Mouse (Mus musculus): ENCODE results near the gene Pycr2. TPM values are rescaled to one million over a fixed set of nuclear protein-coding genes. Genes with fewer than 3 reads are reported as not detected.
A peak's percentile ranks its signal among the peaks of the same experiment; 100 is the strongest.
"Not testable (repeated sequence)": the region's sequence is repeated elsewhere in the genome, so short reads cannot be mapped to it uniquely, and the experiment has no call there.

Gene Pycr2
- polyA plus RNA-seq, 1 experiment from 2014 or later = 56.5 TPM

DNA sequence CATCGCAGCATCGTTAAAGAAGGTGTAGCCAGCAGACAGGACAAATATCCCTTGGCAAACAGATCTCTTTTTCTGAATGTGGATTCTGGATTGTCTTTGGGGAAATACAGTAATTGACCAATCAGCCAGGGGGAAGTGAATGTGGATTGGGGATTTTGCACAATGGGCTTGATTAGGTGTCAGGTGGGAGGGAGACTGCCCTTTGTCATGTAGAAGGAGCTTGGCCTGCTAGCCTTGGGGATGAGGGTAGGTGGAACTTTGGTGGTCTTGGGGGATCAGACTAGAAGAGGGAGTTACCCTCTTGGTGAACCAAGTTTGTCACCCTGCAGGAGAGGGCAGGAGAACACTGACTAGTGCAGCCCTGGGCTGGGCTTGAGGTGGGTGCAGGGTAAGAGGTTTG, 20.6 kb downstream of the Pycr2 start:
- H3K4me1 ChIP-seq = no peaks in the 10 kb centered on the region
- WGBS = 60% methylated on average over 2 of the region's 2 CpGs
- no peak for ATAC-seq (ENCODE audit: extremely low read depth, insufficient number of reproducible peaks, low FRiP score, low TSS enrichment)
- no peak overlapping the region for H3K9ac ChIP-seq
- no peak overlapping the region for H3K27ac ChIP-seq (replicated peaks)
- H3K9me3 ChIP-seq = no peaks in the 10 kb centered on the region
- H3K36me3 ChIP-seq = no peaks in the 10 kb centered on the region
- H3K4me2 ChIP-seq = no peak overlapping the region
- H3K27me3 ChIP-seq (replicated peaks) = no peaks in the 10 kb centered on the region
- no peak overlapping the region for H3K4me3 ChIP-seq

DNA sequence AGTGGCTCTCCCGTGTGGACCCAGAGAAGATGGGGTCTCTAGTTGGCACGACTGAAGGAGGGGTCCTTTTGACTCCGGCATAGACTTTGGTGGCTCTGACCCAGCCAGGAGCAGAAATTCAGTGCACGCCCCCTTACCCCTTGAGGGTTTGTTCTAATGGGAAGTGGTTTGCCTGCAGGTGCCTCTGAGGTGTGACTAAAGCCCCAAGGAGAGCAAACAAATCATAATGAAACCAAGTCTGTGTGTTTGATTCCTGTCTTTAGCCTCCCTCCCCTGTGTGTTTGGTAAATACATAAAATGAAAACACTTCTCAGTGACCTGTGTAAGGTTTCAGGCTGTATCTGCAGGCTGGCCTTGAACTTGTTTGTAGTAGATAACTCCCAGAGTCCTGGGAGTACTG, 22.2 kb downstream of the Pycr2 start:
- no peak for ATAC-seq (ENCODE audit: extremely low read depth, insufficient number of reproducible peaks, low FRiP score, low TSS enrichment)
- Histone ChIP-seq H3K4me1 (no peaks in the 10 kb centered on the region), H3K9ac (no peak overlapping the region), H3K27ac (replicated peaks) (no peak overlapping the region), H3K4me2 (no peak overlapping the region), H3K36me3 (no peaks in the 10 kb centered on the region), H3K27me3 (replicated peaks) (peaks cover 3% of the 10 kb centered on the region; the same call in 1 of the 2 replicates), H3K9me3 (no peaks in the 10 kb centered on the region), H3K4me3 (no peak overlapping the region)
- WGBS = 58% methylated on average over 4 of the region's 4 CpGs

DNA sequence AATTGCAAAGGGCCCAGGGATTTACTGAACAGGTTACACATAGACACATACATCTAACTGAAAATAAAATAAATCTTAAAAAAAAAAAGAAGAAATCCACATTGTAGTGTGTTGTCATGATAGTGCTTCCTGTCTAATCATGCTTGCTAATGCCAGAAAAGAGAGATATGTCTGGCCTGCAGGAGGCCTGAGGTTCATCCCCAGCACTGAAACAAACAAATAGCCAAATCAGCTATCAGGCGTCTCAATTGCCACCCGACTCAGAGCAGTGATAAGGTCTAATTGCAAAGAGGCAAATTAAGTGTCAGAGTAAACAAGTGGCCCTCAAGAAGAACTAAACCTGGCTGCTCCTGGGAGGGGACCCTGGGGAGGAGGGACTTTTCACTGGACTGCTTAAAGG, 25.5 kb downstream of the Pycr2 start:
- 20% methylated on average over 2 of the region's 2 CpGs for WGBS
- H3K4me1 ChIP-seq = no peaks in the 10 kb centered on the region
- no peak for ATAC-seq (ENCODE audit: extremely low read depth, insufficient number of reproducible peaks, low FRiP score, low TSS enrichment)
- H3K27me3 ChIP-seq (replicated peaks) = peaks cover 26% of the 10 kb centered on the region
- H3K9me3 ChIP-seq = no peaks in the 10 kb centered on the region
- H3K4me2 ChIP-seq = no peak overlapping the region
- H3K4me3 ChIP-seq = no peak overlapping the region
- no peak overlapping the region for H3K9ac ChIP-seq
- no peaks in the 10 kb centered on the region for H3K36me3 ChIP-seq
- no peak overlapping the region for H3K27ac ChIP-seq (replicated peaks)

DNA sequence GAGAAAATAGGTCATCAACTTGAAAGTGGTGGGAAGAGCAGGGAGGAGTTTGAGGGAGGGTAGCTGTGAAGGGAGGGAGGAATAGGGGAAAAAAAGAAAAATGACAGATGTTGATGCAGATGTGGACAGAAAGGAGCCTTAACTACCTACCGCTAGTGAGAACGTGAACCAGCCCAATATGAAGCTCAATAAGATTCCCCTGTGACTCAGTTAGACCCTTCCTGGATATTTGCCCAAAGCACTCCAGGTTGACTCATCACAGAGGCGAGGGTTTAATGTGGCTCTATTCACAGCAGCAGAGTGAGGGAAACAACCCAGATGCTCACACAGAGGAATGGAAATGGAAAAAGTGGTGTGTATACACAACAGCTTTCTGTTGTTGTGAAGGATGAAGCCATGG, 27.0 kb downstream of the Pycr2 start:
- H3K4me3 ChIP-seq = no peak overlapping the region
- no peaks in the 10 kb centered on the region for H3K4me1 ChIP-seq
- H3K27ac ChIP-seq (replicated peaks) = no peak overlapping the region
- 59% methylated on average over 3 of the region's 3 CpGs for WGBS
- no peak overlapping the region for H3K9ac ChIP-seq
- peaks cover 41% of the 10 kb centered on the region for H3K27me3 ChIP-seq (replicated peaks)
- H3K36me3 ChIP-seq = no peaks in the 10 kb centered on the region
- no peak for ATAC-seq (ENCODE audit: extremely low read depth, insufficient number of reproducible peaks, low FRiP score, low TSS enrichment)
- H3K9me3 ChIP-seq = no peaks in the 10 kb centered on the region
- no peak overlapping the region for H3K4me2 ChIP-seq

- Histone ChIP-seq H3K9ac (no peak overlapping the region), H3K27me3 (replicated peaks) (peaks cover 57% of the 10 kb centered on the region), H3K4me1 (peaks cover 12% of the 10 kb centered on the region), H3K4me3 (no peak overlapping the region), H3K9me3 (no peaks in the 10 kb centered on the region), H3K4me2 (no peak overlapping the region), H3K27ac (replicated peaks) (no peak overlapping the region), H3K36me3 (no peaks in the 10 kb centered on the region)
- ATAC-seq (ENCODE audit: extremely low read depth, insufficient number of reproducible peaks, low FRiP score, low TSS enrichment) = no peak
- WGBS = 29% methylated on average over 6 of the region's 6 CpGs
Observed at GRCm38 (mm10) chr1:180933659-180934058, 29.6 kb downstream of the Pycr2 start.

GRCm38 (mm10) chr1:180934467-180935419, 30.6 kb downstream of the Pycr2 start, which contains the start of gene Lefty1:
Lefty1 (plus strand) TSS chr1:180935022.
- Histone ChIP-seq H3K4me3 (no peak within 1 kb of the TSS), H3K27ac (replicated peaks) (no peak within 1 kb of the TSS), H3K9ac (peak within 1 kb of the TSS; percentile 52; the same call in 1 of the 2 replicates), H3K36me3 (no peaks in the 10 kb centered on the region), H3K4me2 (no peak within 1 kb of the TSS), H3K27me3 (replicated peaks) (peaks cover 57% of the 10 kb centered on the region), H3K4me1 (peaks cover 12% of the 10 kb centered on the region), H3K9me3 (no peaks in the 10 kb centered on the region)
- WGBS = 14% methylated on average over 21 of the region's 21 CpGs
- ATAC-seq (ENCODE audit: extremely low read depth, insufficient number of reproducible peaks, low FRiP score, low TSS enrichment) = no peak

- Histone ChIP-seq H3K9ac (peak overlapping the region; percentile 70), H3K27me3 (replicated peaks) (peaks cover 55% of the 10 kb centered on the region), H3K4me2 (peak overlapping the region; percentile 70), H3K4me3 (peak overlapping the region; percentile 45), H3K4me1 (peaks cover 21% of the 10 kb centered on the region)
- not testable (repeated sequence) for H3K27ac ChIP-seq (replicated peaks); H3K36me3 ChIP-seq; H3K9me3 ChIP-seq
- WGBS = 2% methylated on average over 41 of the region's 41 CpGs
- ATAC-seq (ENCODE audit: extremely low read depth, insufficient number of reproducible peaks, low FRiP score, low TSS enrichment) = peak; percentile 55; the same call in 1 of the 2 replicates
Observed at GRCm38 (mm10) chr1:180936610-180937398, 32.7 kb downstream of the Pycr2 start.

DNA sequence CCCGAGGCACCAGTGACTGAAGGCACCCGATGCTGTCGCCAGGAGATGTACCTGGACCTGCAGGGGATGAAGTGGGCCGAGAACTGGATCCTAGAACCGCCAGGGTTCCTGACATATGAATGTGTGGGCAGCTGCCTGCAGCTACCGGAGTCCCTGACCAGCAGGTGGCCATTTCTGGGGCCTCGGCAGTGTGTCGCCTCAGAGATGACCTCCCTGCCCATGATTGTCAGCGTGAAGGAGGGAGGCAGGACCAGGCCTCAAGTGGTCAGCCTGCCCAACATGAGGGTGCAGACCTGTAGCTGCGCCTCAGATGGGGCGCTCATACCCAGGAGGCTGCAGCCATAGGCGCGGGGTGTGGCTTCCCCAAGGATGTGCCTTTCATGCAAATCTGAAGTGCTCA, 33.5 kb downstream of the Pycr2 start:
- H3K27ac ChIP-seq (replicated peaks); H3K4me3 ChIP-seq; H3K36me3 ChIP-seq; H3K9me3 ChIP-seq; H3K9ac ChIP-seq; ATAC-seq (ENCODE audit: extremely low read depth, insufficient number of reproducible peaks, low FRiP score, low TSS enrichment): not testable (repeated sequence)
- H3K27me3 ChIP-seq (replicated peaks) = peaks cover 53% of the 10 kb centered on the region
- peaks cover 23% of the 10 kb centered on the region for H3K4me1 ChIP-seq
- 51% methylated on average over 13 of the region's 13 CpGs for WGBS
- peak overlapping the region; percentile 70; the same call in 1 of the 2 replicates for H3K4me2 ChIP-seq

GRCm38 (mm10) chr1:180938781-180939180, 34.7 kb downstream of the Pycr2 start:
- H3K27ac ChIP-seq (replicated peaks); H3K36me3 ChIP-seq; ATAC-seq (ENCODE audit: extremely low read depth, insufficient number of reproducible peaks, low FRiP score, low TSS enrichment); H3K9me3 ChIP-seq; H3K9ac ChIP-seq; H3K4me3 ChIP-seq; H3K4me2 ChIP-seq: not testable (repeated sequence)
- H3K4me1 ChIP-seq = peaks cover 34% of the 10 kb centered on the region
- WGBS = 72% methylated on average over 2 of the region's 2 CpGs
- H3K27me3 ChIP-seq (replicated peaks) = peaks cover 42% of the 10 kb centered on the region

DNA sequence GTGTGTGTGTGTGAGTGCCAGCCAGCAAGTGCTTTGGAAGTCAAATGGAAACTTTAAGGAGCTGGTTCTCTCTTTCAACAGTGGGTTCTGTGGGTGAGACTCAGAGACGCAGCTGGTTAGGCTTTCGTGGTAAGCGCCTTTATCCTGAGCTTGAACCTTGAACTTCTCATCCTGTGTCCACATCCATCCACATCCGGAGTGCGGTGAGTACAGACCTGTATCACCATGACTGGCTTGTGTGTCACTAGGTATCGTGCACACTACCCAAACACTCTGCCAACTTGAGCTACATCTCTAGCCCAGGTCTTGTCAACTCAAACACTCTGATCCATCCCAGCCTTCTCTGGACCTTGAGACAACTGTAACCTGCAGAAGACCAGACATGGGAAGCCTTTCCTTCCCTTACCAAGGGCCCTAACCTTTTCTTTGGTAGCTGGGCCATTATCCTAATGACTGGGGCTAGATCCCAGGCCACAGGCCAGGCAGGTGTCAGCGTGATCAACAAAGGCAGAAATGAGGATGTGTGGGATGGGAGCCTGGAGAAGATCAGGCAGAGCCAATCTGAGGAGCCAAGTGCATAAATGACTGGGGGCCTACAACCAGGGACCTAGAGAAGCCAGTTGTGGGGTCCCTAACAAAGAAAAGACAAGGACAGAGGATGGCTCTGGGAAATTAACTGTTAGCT, 36.8 kb downstream of the Pycr2 start:
- Histone ChIP-seq H3K27ac (replicated peaks) (no peak overlapping the region), H3K9me3 (no peaks in the 10 kb centered on the region), H3K4me1 (peaks cover 55% of the 10 kb centered on the region), H3K4me3 (peak overlapping the region; percentile 88), H3K36me3 (no peaks in the 10 kb centered on the region), H3K4me2 (peak overlapping the region; percentile 84), H3K9ac (peak overlapping the region; percentile 92), H3K27me3 (replicated peaks) (peaks cover 21% of the 10 kb centered on the region)
- 83% methylated on average over 7 of the region's 7 CpGs for WGBS
- no peak for ATAC-seq (ENCODE audit: extremely low read depth, insufficient number of reproducible peaks, low FRiP score, low TSS enrichment)

DNA sequence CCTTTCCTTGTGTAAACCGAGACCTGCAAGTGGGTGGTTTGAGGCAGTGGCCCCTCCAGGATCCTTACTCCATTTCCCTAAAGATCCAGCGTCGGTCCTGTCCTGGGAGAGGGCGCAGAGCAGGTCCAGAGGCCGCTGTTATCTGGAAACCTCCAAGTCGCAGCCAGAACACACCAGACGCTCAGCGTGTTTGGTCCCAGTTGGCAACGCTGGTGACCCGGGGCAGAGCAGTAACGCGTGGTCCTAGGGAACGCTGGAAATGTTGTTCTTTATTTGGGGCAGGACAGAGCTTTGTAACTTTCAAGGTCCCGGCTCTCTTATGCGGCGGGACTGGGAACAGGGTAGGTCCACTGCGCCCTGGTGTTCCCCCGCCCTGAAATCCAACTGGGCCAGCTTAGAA, 37.6 kb downstream of the Pycr2 start:
- Histone ChIP-seq H3K9ac (peak overlapping the region; percentile 92), H3K36me3 (peaks cover 2% of the 10 kb centered on the region), H3K27ac (replicated peaks) (peak overlapping the region; percentile 86), H3K4me3 (peak overlapping the region; percentile 88), H3K9me3 (no peaks in the 10 kb centered on the region), H3K4me1 (peaks cover 61% of the 10 kb centered on the region), H3K4me2 (peak overlapping the region; percentile 84), H3K27me3 (replicated peaks) (peaks cover 15% of the 10 kb centered on the region)
- ATAC-seq (ENCODE audit: extremely low read depth, insufficient number of reproducible peaks, low FRiP score, low TSS enrichment) = no peak
- WGBS = 3% methylated on average over 18 of the region's 18 CpGs

All from heart, embryonic 13.5 days (tissue).